Mouse (Mus musculus) bone marrow, adult 2 months (tissue): ENCODE data around the gene Spen.

Experiments
- CTCF ChIP-seq: fragments of 200-500 bp; IDR thresholded peaks from 2 replicates; pipeline ENCODE4 v1.5.1; 2011; ENCODE audit warnings: low read length, control low read depth; ENCODE audit not compliant: control insufficient read depth, insufficient read depth
- POLR2A ChIP-seq: fragments of 200-500 bp; IDR thresholded peaks from 2 replicates; pipeline ENCODE4 v1.6.1; 2011; ENCODE audit warnings: low read depth, mild to moderate bottlenecking, control low read depth, low read length, borderline replicate concordance; ENCODE audit not compliant: control insufficient read depth

GRCm38 (mm10) chr4:141466289-141466795 lies 72.1 kb downstream of the Spen start:
- TF ChIP-seq CTCF (no peak), POLR2A (no peak)
